Mouse (Mus musculus): Measurements from ENCODE around the gene Sik3.

Sik3 gene

DNA sequence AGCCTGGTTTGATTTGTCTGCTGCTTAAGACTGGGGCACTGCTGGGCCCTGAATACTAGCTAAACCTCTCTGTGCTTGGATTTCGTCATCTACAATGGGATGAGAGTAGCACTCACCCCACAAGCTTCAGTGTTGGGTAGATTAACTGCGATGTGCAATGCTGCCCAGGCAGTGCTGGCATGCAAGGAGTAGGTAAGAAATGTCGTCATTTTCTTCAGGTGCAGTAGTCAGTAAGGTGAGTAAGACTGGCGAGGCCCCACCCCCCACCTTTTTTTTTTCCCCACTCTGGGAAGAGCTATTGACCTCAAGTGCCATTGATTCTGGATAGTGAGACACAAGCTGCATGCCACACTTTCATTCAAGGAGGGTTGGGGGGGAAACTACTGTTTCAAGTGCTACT lies 3.8 kb downstream of the Sik3 start:
- no peak for DNase-seq

DNA sequence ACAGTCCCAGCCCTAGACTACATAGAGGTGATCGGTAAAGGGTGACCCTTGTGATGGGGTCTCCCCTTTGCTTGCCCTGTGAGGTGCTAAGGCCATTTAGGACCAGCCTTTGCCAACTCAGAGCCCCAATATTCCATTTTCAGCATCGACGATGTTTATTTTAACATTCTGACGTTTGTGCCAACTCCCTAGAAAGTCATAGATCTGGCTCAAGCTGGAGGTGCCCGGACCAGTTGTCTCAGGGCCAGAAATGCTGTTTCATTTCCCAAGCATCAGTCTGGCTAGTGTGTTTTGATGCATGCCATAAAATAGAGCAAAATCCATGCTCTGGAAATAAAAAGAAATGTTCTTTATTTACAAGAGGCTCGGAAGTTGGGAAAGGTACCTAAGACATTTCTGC lies 5.7 kb downstream of the Sik3 start:
- no peak for DNase-seq

DNA sequence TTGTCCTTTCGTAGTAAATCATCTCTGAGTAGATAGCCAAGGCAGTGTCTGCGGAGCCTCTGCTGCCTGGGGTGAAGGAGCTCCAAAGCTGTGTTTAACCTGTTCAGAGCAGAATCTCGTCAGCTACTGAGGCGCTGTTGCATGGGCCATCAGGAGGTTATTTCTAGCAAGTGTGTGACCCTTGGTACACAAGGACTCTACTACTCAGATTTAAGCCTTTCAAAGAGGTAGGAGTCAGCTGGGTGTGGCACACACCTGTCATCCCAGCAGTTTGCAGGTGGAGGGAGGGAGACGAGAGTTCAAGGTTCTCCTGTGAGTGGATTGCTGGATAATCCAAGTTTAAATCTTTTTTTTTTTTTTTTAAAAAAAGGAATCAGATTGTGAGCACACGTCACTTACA lies 7.4 kb downstream of the Sik3 start:
- DNase-seq = no peak

- no peak for DNase-seq
These were observed 11.0 kb downstream of the Sik3 start for GRCm38 (mm10) chr9:46023591-46023990.

GRCm38 (mm10) chr9:46026058-46026849 lies 13.6 kb downstream of the Sik3 start:
- peak; percentile 78 for DNase-seq

DNA sequence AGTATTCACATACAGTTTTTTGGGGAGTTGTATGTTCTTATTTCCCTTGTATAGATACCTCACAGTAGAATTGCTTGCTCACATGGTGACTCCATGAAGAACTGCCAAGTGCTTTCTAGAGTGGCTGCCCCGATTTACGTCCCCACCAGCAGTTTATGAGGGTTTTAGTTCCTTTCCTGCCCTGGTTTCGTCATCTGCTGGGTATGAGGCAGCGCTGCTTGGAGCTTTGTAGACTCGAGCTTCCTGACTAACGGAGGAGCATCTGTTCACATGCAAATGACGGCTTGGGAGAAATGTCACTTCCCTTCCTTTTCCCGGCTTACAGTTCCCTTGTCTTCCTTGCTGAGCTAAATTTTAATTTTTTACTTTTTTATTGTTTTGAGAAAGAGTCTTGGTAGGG lies 15.4 kb downstream of the Sik3 start:
- DNase-seq = peak; percentile 46

DNA sequence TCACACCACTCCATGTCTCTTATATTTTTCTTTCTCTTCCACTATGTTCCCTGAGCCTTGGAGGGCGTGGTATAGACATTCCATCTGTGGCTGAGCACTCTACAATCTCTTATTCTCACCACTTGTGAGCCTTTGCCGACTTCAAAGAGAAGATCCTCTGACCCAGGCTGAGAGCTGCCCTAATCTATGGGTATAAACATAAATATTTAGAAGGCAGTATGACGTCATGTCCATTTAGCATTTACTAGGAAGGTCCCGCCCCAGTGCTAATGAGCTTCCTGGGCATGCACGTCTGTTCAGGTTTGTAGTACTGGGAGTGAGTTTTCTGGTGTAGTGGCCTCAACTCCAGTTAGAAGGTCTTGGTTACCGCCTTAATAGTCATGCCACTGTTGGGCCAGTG lies 16.9 kb downstream of the Sik3 start:
- no peak for DNase-seq

DNA sequence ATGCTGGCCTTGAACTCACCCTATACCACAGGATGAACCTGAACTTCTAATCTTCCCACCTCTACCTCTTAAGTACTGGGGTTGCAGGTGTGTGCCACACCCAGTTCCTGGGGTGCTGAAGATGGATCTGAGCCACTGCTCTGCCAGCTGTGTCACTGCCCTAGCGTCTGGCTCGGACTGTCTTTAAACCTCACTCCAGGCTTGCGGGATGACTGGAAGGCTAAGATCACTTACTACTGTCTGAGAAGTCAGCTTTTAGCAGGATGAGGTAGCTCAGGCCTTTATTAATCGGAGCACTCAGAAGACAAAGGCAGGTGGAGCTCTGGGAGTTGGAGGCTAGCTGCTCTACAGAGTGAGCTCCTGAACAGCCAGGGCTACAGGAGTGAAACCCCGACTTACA lies 17.6 kb downstream of the Sik3 start:
- DNase-seq = no peak

GRCm38 (mm10) chr9:46030968-46031367 lies 18.3 kb downstream of the Sik3 start:
- DNase-seq = no peak

DNA sequence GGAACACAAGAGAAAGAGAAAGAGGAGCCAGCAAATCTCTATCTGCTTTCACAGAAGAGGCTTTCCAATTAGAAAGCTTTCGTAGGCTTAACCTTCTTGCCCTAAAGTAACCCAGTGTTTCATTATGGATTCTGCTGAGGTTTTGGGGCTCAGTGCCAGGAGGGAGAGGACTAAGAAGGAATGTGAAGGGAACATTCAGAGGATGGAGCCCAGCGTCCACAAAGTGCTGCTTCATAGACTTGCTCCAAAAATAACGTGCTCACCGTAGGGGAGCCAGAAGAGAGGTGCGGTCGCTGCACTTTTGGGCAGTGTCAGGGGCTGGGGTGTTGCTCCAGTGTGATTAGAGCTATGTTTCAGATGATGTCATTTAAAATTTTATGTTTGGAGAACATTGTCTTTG lies 19.6 kb downstream of the Sik3 start:
- DNase-seq = peak; percentile 56

GRCm38 (mm10) chr9:46033058-46033457 lies 20.4 kb downstream of the Sik3 start:
- DNase-seq = no peak

GRCm38 (mm10) chr9:46033862-46034261 lies 21.2 kb downstream of the Sik3 start:
- no peak for DNase-seq

- no peak for DNase-seq
These were observed 22.8 kb downstream of the Sik3 start for GRCm38 (mm10) chr9:46035290-46035871.

DNA sequence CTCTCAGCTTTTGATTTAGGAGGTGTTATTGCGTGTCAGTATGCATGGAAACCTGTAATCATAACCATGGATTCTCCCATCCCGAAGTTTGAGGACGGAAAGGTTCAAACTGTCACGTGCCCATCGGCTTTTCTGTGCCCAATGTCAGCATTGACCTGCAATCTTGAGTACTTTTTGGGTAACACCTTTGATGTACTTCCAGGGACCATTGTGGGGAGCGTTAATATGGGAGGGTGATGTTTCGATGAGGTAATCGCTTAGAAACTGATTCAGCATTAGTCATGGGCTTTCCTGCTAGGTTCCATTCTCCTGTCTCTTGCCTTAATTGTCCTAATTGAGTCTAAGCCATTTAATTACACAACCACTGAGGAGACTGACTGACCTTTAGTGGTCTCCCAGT lies 24.3 kb downstream of the Sik3 start:
- no peak for DNase-seq

DNA sequence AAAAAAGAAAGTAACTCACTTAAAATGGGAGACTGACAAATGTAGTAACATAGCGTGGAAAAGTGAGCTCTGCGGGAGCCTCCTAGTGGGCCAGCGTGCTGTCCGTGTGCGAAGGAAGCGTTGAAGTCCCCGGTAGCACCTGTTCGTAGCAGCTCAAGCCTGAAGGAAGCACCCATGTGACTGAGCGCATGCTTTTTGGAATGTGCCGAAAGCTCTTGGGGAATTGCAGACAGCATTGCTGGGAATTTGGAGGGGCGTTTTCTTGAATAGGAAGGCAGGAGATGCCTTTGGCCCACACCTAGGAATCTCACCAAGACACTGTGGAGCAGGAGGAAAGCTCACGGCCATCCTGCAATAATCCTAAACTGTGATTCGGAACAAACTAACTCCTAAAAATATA lies 26.2 kb downstream of the Sik3 start:
- DNase-seq = no peak

DNA sequence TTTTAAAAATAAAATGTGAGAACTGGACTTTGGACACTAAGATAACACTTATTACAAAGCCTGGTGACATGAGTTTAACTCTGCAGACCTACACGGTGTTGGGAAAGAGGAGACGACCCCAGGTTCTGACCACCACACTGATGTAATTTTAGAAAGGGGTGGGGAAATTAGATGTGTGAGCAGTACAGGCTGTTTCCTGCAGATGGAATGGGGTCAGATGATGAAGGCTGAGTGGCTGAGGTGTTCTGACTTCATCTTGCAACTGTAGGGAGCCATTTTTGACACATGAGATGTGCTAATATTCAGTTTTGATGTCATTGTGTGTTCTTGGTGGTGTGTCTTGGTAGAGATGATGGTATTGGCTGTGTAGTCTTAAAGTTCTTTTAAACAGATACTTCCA lies 28.6 kb downstream of the Sik3 start:
- DNase-seq = no peak

GRCm38 (mm10) chr9:46042387-46042786 lies 29.8 kb downstream of the Sik3 start:
- peak; percentile 59 for DNase-seq

- DNase-seq = no peak
These were observed 31.0 kb downstream of the Sik3 start for GRCm38 (mm10) chr9:46043626-46044025.

DNA sequence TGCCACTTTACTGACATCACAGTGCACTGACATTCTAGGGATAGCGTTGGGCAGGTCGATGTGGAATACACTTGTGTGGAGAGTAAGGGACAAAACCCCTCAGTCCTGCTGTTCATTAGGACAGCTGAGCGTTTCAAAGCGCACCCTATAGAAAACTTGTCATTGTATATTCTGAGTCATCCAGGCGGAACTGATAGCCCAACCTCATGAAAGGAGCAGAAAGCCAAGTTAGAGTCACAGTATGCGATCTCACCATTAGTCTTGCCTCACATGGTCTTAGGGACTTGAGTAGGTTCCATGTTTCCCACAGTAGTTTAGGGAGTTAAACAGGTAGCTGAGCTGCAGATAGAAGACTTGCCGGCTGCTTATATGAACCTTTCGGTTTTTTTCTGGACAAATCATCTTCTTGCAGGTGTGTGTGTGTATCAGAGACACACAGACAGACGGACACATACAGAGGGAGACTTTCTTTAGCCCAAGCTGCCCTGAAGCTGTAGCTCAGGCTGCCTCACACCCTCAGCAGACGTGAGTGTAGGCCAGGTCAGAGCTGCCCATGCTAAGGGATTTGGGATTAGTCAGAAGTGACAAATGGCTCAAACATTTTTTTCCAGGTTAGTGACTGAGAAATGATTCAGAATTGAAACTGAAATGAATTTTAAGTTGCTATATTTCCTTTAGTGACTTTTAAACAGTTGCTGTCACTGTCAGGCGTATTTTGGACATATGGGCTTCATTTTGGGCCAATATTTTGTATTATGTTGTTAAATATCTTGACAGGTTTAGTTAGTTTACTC lies 34.3 kb downstream of the Sik3 start:
- no peak for DNase-seq

DNA sequence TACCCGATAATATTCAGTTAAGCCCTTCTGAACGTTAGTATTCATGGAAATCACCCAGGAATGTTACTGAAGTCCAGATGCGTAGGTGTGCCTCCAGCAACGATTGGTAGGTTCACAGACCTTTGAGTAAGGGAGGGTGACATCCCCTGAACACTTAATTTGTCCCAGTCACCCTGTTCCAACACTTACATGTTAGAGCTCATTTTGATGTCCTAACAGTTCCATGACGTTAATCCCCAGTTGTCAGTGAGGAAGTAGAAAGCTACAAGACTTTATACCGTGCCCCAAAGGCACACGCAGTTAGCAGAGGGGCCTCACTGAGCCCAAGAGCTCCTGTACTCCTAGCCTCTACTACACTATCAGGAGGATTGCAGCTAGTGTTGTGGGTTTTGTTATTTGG lies 36.9 kb downstream of the Sik3 start:
- no peak for DNase-seq

DNA sequence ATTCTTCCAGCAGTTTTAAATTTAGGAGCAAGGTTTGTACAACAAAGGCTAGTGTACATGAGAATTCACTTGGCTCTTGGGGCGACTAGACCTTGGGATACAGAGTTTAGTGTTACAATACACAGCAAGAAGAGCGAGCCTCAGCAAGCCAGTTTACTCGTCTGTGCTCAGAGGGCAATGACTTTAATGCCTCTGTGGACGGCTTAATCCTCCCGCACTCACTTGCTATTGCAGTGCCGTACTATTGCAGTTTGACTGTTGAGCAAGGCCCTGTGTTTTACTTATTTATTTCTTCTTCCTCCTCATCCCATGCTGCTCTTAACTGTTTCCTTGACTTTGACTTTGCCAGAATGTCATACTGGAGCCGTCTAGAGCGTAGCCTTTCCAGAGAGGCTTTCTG lies 37.6 kb downstream of the Sik3 start:
- no peak for DNase-seq

- peak; percentile 89 for DNase-seq
These were observed 40.5 kb downstream of the Sik3 start for GRCm38 (mm10) chr9:46053014-46053666.

DNA sequence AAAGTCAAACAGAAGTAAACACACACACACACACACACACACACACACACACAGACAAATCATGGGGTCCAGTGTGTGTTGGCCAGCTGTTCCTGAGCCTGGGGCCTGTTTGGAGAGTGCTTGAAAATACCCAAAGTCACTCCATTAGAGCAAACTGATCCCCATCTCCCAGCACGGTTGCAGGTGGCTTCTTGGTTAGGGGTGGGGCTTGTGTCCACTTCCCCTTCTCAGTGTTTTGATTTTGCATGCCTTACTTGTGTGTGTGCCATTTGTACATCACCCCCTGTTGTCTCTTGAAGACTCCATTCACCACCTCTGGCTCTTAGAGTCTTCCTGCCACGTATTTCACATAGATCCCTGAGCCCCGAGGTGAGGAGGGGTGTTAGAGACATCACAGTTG lies 45.4 kb downstream of the Sik3 start:
- DNase-seq = no peak

- no peak for DNase-seq
These were observed 47.6 kb downstream of the Sik3 start for GRCm38 (mm10) chr9:46060249-46060648.

Measured in layer of hippocampus, adult 9-11 months (tissue).